Mouse (Mus musculus) liver, adult 2 months (tissue): ENCODE measurements around the gene Zbtb49. TPM values are rescaled to one million over a fixed set of nuclear protein-coding genes. Genes with fewer than 3 reads are reported as not detected.

ENCODE experiments used
- DNase-seq: peaks from one replicate; pipeline ENCODE4 v3.0.0-alpha.2; 2011; ENCODE audit warnings: low read depth, low spot score; ENCODE audit errors: extremely low read depth
- H3K27ac ChIP-seq: fragments of 200-500 bp; replicated peaks from 2 replicates; pipeline ENCODE4 v1.5.1; 2012; ENCODE audit warnings: low read depth, mild to moderate bottlenecking, control low read depth, inconsistent platforms, low read length; ENCODE audit not compliant: insufficient read depth
- H3K27me3 ChIP-seq: fragments of 200-500 bp; 2 replicates; pipeline ENCODE4 v1.6.1; 2012; ENCODE audit warnings: mild to moderate bottlenecking, moderate library complexity, low read length, inconsistent platforms; ENCODE audit not compliant: control insufficient read depth, insufficient read depth
- H3K36me3 ChIP-seq: fragments of 200-500 bp; 2 replicates; pipeline ENCODE4 v1.6.1; 2012; ENCODE audit warnings: low read length, inconsistent platforms; ENCODE audit not compliant: control insufficient read depth, insufficient read depth
- H3K4me1 ChIP-seq: fragments of 200-500 bp; 2 replicates; pipeline ENCODE4 v1.6.1; 2011; ENCODE audit warnings: low read length; ENCODE audit not compliant: control insufficient read depth, insufficient read depth
- H3K4me3 ChIP-seq: fragments of 200-500 bp; 2 replicates; pipeline ENCODE4 v1.5.1; 2011; ENCODE audit warnings: low read depth, mild to moderate bottlenecking, control low read depth, low read length, moderate library complexity; ENCODE audit not compliant: insufficient read depth
- H3K79me2 ChIP-seq: fragments of 200-500 bp; 2 replicates; pipeline ENCODE4 v1.6.1; 2012; ENCODE audit warnings: inconsistent platforms, mild to moderate bottlenecking, low read length, moderate library complexity; ENCODE audit not compliant: control insufficient read depth, insufficient read depth
- H3K9ac ChIP-seq: fragments of 200-500 bp; 2 replicates; pipeline ENCODE4 v1.6.1; 2012; ENCODE audit warnings: low read depth, mild to moderate bottlenecking, control low read depth, inconsistent platforms, low read length
- CTCF ChIP-seq: fragments of 200-500 bp; IDR thresholded peaks from 2 replicates; pipeline ENCODE4 v1.5.1; 2011; ENCODE audit warnings: low read depth, low read length, control low read depth
- POLR2A ChIP-seq: fragments of 200-500 bp; IDR thresholded peaks from 2 replicates; pipeline ENCODE4 v1.6.1; 2011; ENCODE audit warnings: low read length, control low read depth; ENCODE audit not compliant: insufficient read depth; ENCODE audit errors: extremely low read depth
- WGBS: fragments of 180-500 bp; shearing (Covaris S2); methylation state at CpG from one replicate; pipeline ENCODE4 v1.1.7; 2018; 5-methylcytosine and 5-hydroxymethylcytosine counted together
- polyA plus RNA-seq: library from polyadenylated mRNA; depleted of rRNA; stranded (reverse); fragments of >200 nt; gene quantifications from 2 replicates; pipeline ENCODE4 v1.2.3, GENCODE M21; 2012
- total RNA-seq: library from RNA; depleted of rRNA; stranded (reverse); fragments of >200 nt; gene quantifications from 2 replicates; pipeline ENCODE4 v1.2.3, GENCODE M21; 2014

Gene Zbtb49
- total and polyA plus RNA-seq, 2 experiments = 2.3 to 5.1 TPM

DNA sequence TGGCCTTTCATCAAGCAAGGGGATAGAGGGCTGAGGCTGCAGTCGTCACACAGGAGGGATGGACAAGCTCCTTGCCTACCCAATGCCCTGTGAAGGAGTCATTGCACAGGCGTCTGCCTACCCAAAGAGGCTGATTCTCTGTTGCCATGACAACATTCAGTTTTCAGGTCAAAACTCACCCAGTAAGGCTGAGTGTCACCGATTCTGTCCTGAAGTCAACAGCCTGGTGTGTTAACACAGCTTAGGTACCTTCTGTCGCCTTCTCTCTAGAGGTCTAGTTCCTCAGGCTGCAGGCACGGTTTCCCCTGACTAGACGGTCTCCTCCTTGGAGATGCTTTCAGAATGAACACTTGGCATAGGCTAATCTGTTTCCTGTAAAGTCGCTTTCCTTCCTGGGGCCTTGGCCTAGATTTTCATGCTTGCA lies 14.9 kb downstream of the Zbtb49 start:
- H3K4me3 ChIP-seq = no peak overlapping the region
- no peak overlapping the region for H3K9ac ChIP-seq
- peak; percentile 20 for DNase-seq
- no peaks in the 10 kb centered on the region for H3K27me3 ChIP-seq
- 77% methylated on average over 7 of the region's 7 CpGs for WGBS
- no peak overlapping the region for H3K27ac ChIP-seq
- H3K79me2 ChIP-seq = no peaks in the 10 kb centered on the region
- TF ChIP-seq CTCF (no peak), POLR2A (no peak)
- H3K4me1 ChIP-seq = peaks cover 3% of the 10 kb centered on the region; the same call in 1 of the 2 replicates
- H3K36me3 ChIP-seq = no peaks in the 10 kb centered on the region; the same call in 1 of the 2 replicates

DNA sequence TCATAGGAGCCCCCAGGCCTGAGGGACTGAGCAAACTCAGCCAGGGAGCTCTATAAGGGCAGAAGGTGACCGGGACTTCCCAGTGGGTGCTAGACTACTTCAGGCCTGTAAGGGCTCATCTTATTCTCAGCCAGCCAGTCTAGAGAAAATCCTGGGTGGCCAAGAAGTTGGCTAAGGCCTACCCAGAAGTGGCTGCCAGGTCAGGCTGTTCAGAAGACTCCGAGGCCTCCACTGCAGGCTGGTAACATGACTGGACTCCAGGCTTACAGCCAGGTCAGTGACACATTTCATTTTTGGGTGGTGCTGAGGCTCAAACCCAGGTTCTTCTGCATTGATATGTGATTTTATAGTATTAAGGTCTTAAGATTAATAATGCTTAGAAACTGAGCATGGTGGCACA lies 20.6 kb downstream of the Zbtb49 start:
- no peak overlapping the region for H3K4me3 ChIP-seq
- H3K27ac ChIP-seq = no peak overlapping the region
- DNase-seq = no peak
- TF ChIP-seq CTCF (no peak), POLR2A (no peak)
- H3K4me1 ChIP-seq = no peaks in the 10 kb centered on the region
- no peaks in the 10 kb centered on the region; the same call in 1 of the 2 replicates for H3K36me3 ChIP-seq
- no peak overlapping the region for H3K9ac ChIP-seq
- 86% methylated on average over 2 of the region's 2 CpGs for WGBS
- H3K79me2 ChIP-seq = no peaks in the 10 kb centered on the region
- no peaks in the 10 kb centered on the region for H3K27me3 ChIP-seq

DNA sequence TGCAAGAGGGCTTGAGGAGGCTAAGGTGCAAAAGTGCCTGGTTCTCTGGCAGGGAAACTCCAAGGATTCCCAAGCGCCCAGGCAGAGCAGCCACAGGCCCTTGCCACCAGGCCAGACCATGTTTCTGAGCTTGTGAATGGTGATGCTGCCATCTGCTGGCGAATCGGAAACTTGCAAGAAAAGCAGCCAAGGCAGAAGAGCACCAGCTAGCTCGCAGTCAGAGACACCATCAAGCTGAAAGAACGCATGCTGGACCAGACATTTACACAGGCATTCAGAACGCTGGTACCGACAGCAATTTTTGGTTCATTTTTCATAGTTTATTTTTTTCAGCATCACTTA lies 22.8 kb downstream of the Zbtb49 start:
- Histone ChIP-seq H3K4me3 (no peak overlapping the region), H3K36me3 (no peaks in the 10 kb centered on the region), H3K27me3 (no peaks in the 10 kb centered on the region), H3K4me1 (no peaks in the 10 kb centered on the region), H3K9ac (no peak overlapping the region), H3K27ac (no peak overlapping the region), H3K79me2 (no peaks in the 10 kb centered on the region)
- WGBS = 26% methylated on average over 7 of the region's 7 CpGs
- DNase-seq = peak; percentile 51
- peak; percentile 97 for TF ChIP-seq CTCF
- no peak for TF ChIP-seq POLR2A

DNA sequence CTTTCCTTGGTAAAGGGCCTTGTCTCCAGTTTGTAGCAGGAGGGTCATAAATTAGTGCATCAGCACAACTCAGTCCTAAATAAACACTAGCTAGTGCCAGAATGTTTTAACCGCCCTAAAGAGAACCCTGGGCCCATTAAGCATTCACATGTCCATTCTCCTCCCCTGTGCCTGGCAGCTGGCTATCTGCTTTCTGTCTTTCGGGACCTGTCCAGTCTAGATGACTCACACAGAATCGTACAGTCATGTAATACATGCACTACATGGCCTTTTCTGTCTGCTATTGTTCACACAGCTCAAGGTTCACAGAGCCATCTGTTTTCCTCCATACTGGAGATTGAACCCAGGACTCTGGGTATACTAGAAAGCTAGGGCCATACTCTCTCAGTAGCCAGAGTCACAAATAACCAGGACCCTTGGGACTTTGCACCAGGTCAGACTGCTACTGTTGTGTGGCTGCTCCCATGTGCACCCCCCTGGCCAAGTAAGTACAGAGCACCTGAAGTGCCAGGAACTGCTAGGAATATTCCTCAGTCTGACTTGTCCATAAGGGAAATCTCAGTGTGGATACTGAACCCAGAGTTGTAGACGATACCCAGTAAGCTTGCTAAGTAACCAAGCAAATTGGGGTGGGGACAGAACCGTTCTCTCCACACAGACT lies 23.3 kb downstream of the Zbtb49 start:
- no peak for DNase-seq
- WGBS = 80% methylated on average over 5 of the region's 5 CpGs
- no peak overlapping the region for H3K9ac ChIP-seq
- no peaks in the 10 kb centered on the region for H3K36me3 ChIP-seq
- H3K27ac ChIP-seq = no peak overlapping the region
- no peaks in the 10 kb centered on the region for H3K27me3 ChIP-seq
- no peaks in the 10 kb centered on the region for H3K79me2 ChIP-seq
- TF ChIP-seq POLR2A = no peak
- no peak for TF ChIP-seq CTCF
- no peaks in the 10 kb centered on the region for H3K4me1 ChIP-seq
- no peak overlapping the region for H3K4me3 ChIP-seq

DNA sequence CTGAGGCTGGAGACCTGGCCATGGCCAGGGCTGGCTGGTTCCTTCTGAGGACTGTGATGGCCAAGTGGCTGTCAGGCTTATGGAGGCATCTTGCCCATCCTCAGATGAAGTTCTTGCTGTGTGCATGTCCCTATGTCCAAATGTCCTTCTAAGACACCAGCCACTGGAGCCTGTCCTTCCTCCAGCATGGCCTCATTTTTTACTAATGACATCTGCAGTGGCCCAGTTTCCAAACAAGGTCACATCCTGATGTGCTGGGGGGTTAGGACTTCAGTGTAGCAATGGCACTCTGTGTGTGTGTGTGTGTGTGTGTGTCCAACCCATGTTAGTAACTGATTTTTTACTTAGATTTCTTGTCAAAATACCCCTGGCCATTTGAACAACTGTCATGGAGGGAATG lies 24.3 kb downstream of the Zbtb49 start:
- no peaks in the 10 kb centered on the region for H3K79me2 ChIP-seq
- no peaks in the 10 kb centered on the region for H3K4me1 ChIP-seq
- H3K9ac ChIP-seq = no peak overlapping the region
- TF ChIP-seq CTCF = no peak
- TF ChIP-seq POLR2A = no peak
- no peaks in the 10 kb centered on the region for H3K27me3 ChIP-seq
- H3K4me3 ChIP-seq = no peak overlapping the region
- H3K36me3 ChIP-seq = no peaks in the 10 kb centered on the region
- no peak for DNase-seq
- H3K27ac ChIP-seq = no peak overlapping the region

DNA sequence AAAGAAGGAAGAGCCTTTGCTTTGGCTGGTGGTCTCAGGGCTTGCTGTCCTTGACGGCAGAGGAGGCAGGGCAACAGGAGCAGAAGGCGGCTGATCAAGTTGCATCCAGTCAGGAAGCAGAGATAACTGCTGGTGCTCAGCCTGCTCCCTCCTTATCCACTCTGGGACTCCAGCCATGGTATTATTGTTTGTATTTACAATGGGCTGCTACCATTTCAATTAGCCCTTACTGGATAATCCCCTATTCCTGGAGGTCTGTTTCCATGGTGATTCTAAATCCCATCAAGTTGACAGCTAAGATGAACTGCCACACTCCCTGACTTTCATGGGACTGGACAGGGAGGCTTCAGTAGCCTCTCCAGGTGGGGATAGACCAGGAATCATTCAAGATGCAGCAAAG lies 25.3 kb downstream of the Zbtb49 start:
- WGBS = 34% methylated on average over 2 of the region's 2 CpGs
- H3K27me3 ChIP-seq = no peaks in the 10 kb centered on the region
- no peaks in the 10 kb centered on the region for H3K4me1 ChIP-seq
- no peak overlapping the region for H3K4me3 ChIP-seq
- no peak overlapping the region for H3K27ac ChIP-seq
- TF ChIP-seq POLR2A = no peak
- no peak for TF ChIP-seq CTCF
- no peaks in the 10 kb centered on the region for H3K79me2 ChIP-seq
- no peak for DNase-seq
- no peaks in the 10 kb centered on the region for H3K36me3 ChIP-seq
- no peak overlapping the region for H3K9ac ChIP-seq
